Mouse (Mus musculus) thymus, adult 2 months (tissue): Measurements from ENCODE around the gene Lingo1.

Experiments used
- CTCF ChIP-seq: fragments of 200-500 bp; IDR thresholded peaks from 2 replicates; pipeline ENCODE4 v1.5.1; 2012; ENCODE audit warnings: mild to moderate bottlenecking, control low read depth, low read length, moderate library complexity, borderline replicate concordance; ENCODE audit not compliant: control insufficient read depth, poor library complexity, insufficient read depth; ENCODE audit errors: extremely low read depth
- POLR2A ChIP-seq: fragments of 200-500 bp; IDR thresholded peaks from 2 replicates; pipeline ENCODE4 v1.6.1; 2012; ENCODE audit warnings: mild to moderate bottlenecking, low read length, control low read depth, moderate library complexity; ENCODE audit not compliant: control insufficient read depth, poor library complexity, insufficient read depth; ENCODE audit errors: extremely low read depth

DNA sequence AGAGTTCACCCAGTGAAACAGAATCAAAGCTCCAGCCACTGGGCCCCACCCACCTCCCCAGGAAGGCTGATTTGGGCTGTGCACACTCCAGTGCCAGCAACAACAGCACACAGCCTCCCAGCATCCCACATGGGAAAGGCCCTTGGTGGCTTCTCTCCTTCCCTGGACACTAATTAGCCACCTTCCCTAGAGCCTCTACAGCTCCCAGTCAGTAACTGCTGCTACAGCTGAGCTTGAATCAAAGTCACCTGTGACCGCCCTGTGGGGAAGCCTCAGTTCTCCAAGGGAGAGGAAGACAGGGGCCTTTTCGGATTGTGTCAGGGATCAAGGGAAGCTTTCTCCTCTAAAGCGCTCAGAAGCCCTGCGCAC is 49.4 kb downstream of the Lingo1 start:
- TF ChIP-seq CTCF (no peak), POLR2A (no peak)
